Mouse (Mus musculus): ENCODE measurements around the gene Cdc7. TPM values are rescaled to one million over a fixed set of nuclear protein-coding genes. Genes with fewer than 3 reads are reported as not detected.

Gene Cdc7
- polyA plus RNA-seq, 1 experiment from 2014 or later: 49.3 TPM

DNA sequence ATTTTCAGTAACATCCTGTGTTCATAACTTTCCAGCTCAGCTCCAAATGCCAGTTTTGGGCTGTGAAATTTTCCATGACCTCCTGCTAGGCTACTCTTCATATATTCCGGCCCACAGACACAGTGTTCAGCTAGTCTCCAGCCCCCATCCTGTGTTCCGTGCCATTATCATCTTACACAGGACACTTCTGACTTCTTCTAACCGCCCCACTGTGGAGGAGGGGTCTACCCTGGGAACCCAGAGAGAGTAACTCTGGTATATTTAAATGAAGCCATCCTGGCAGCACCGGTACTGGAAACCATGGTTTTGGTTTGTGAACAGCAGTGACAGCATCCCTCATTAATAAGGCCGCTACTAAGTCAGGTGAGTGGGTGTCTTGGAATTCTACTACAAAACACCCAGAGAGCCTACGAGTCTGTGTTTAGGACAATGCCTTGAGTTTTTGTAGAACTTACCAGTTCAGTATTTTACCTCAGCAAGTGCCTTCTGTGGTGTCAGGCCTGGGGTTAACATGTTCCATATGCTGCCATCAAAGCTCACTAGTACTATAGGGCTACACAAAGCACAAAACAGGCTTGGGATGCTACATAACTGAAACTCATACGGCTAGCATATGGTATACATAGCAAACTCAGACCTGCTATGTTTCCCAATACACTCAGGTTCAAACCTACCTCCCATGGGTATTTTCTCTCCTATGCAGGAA lies 32.6 kb downstream of the Cdc7 start:
- no peak overlapping the region for H3K4me3 ChIP-seq
- H3K27ac ChIP-seq: no peak overlapping the region
- peaks cover 2% of the 10 kb centered on the region; the same call in 1 of the 2 replicates for H3K4me1 ChIP-seq
- WGBS: 80% methylated on average over 7 of the region's 7 CpGs
- H3K4me2 ChIP-seq: no peak overlapping the region
- no peaks in the 10 kb centered on the region for H3K36me3 ChIP-seq (replicated peaks)
- H3K9ac ChIP-seq: no peak overlapping the region
- no peaks in the 10 kb centered on the region for H3K27me3 ChIP-seq (replicated peaks)
- no peaks in the 10 kb centered on the region for H3K9me3 ChIP-seq
- ATAC-seq (replicated peaks): no peak

DNA sequence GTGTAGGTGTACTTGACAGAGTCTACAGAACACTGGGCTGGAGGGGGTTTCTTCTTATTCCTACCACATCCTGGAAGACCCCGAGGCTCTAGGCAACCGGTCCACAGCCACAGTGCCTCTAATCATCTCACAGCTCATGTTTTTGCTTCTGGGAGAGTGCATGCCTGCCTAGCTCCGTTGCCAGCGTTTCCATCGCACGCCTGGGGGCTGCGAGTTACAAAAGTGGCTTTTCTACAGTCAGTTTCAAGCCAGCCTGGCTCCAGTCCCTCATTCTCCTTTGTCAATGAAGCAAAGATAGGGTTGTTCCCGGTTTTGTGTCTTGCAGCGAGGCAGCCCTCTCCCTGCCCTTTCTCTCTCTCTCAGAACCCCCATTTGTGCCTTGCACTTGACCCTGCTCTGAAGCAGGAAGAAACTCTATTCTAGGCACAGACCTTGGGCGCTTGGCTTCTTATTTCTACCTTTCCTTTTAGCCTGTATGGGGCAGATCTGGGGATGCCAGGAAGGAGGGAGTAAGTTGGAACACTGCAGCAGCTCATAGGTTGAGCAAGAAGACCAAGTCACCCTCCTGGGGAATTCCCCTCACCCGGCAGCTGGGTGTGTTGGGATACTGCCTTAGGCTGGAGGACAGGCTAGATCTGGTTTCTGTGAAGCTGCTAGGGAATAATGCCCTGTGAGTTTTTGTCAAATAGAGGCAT lies 37.4 kb downstream of the Cdc7 start:
- ATAC-seq (replicated peaks): peak; percentile 24; the same call in 1 of the 2 replicates
- H3K27ac ChIP-seq: no peak overlapping the region
- H3K4me2 ChIP-seq: no peak overlapping the region
- no peaks in the 10 kb centered on the region for H3K4me1 ChIP-seq
- H3K9me3 ChIP-seq: no peaks in the 10 kb centered on the region
- H3K36me3 ChIP-seq (replicated peaks): no peaks in the 10 kb centered on the region
- 42% methylated on average over 11 of the region's 11 CpGs for WGBS
- H3K27me3 ChIP-seq (replicated peaks): no peaks in the 10 kb centered on the region
- H3K9ac ChIP-seq: no peak overlapping the region
- no peak overlapping the region for H3K4me3 ChIP-seq

DNA sequence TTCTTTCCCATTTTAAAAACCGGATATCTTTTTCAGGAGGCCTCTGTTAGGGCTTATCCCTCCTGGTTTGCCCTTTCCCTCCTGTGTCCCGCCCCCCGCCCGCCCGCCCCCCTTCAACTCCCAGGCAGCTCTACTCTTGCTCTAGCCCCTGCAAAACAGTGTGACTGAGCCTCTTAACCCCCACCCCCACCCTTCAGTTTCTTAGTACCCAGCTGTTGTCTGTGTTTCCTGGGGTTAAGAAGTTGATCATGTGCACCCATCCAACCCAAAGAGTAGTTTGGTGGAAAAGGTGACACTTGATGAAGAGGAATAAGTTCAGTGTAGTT lies 37.9 kb downstream of the Cdc7 start:
- Histone ChIP-seq H3K27ac (no peak overlapping the region), H3K4me1 (no peaks in the 10 kb centered on the region), H3K4me3 (no peak overlapping the region), H3K36me3 (replicated peaks) (no peaks in the 10 kb centered on the region), H3K9ac (no peak overlapping the region), H3K27me3 (replicated peaks) (no peaks in the 10 kb centered on the region), H3K9me3 (no peaks in the 10 kb centered on the region), H3K4me2 (no peak overlapping the region)
- ATAC-seq (replicated peaks): no peak
- WGBS: 29% methylated on average over 5 of the region's 5 CpGs

DNA sequence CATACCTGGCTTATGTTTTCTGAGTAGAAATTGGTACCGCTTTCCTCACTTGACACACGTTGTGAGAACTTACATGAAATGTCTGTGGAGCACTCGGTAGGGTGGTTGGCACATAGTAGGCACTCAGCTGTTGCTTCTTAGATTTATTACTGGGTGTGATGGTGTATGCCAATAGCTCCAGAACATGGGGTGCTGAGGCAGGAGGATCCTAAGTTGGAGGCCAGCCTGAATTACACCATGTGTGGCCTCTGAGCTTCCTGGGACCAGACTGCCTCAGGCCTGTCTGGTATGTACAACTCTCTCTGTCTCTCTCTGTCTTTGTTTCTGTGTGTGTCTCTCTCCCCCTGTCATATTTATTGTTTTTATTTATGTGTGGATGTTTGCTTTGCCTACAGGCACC lies 45.6 kb downstream of the Cdc7 start:
- no peaks in the 10 kb centered on the region for H3K36me3 ChIP-seq (replicated peaks)
- H3K9me3 ChIP-seq: no peaks in the 10 kb centered on the region
- no peaks in the 10 kb centered on the region for H3K27me3 ChIP-seq (replicated peaks)
- no peak overlapping the region for H3K27ac ChIP-seq
- WGBS: 99% methylated on average over 3 of the region's 3 CpGs
- H3K4me1 ChIP-seq: no peaks in the 10 kb centered on the region
- H3K4me3 ChIP-seq: no peak overlapping the region
- H3K9ac ChIP-seq: no peak overlapping the region
- ATAC-seq (replicated peaks): no peak
- H3K4me2 ChIP-seq: no peak overlapping the region

DNA sequence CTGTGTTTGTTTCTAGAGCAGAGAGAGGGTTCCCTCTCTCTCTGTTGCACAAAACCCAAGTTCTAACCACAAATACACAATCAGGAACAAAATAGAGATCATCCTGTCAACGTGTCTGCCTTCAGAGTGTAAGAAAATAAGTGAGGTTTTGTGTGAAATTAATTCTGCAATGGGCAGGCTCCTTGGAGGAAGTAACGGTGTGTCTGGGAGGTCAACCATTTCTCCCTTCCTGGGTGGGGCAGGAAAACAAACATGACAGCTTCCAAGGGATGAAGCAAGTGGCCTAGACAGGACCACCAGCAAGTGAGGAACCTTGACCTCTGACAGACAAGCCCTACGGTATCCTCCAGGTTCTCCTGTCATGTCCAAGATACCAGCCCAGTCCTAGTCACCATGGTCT lies 46.2 kb downstream of the Cdc7 start:
- ATAC-seq (replicated peaks): no peak
- Histone ChIP-seq H3K36me3 (replicated peaks) (no peaks in the 10 kb centered on the region), H3K9ac (no peak overlapping the region), H3K4me1 (0 out of 2 replicates have a peak, but pooled peaks cover 2% of the 10 kb centered on the region), H3K9me3 (no peaks in the 10 kb centered on the region), H3K27ac (no peak overlapping the region), H3K4me3 (no peak overlapping the region), H3K4me2 (no peak overlapping the region), H3K27me3 (replicated peaks) (no peaks in the 10 kb centered on the region)
- WGBS: 82% methylated on average over 3 of the region's 3 CpGs

DNA sequence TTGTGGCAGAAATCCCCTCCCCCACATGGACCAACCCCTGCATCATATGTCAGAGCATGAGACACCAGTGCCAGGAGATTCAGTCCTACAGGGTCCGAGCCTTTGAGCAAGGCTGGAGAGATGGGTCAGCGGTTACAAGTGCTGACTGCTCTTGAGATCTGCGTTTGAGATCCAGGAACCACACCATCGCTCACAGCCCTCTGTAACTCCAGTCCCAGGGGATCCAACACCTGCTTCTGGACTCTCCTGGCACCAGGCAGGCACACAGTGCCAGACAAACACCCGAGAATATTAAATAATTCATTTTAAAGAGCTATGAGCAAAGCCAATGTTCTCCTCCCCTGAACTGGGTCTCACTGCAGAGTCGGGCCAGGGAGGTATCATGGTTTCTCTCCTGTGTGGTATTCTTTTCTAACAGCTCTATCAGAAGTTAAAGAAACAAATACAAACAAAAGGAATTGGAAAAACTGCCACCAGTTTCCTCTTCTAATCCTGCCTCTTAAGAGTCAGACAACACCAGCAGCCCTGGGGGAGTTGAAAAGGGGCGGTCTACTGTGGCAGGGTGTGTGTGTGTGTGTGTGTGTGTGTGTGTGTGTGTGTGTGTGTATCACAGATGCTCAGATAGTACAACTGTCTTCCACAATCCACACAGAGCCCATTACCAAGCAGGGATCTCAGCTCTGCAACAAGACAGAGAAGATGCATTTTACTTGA lies 47.4 kb downstream of the Cdc7 start:
- H3K27ac ChIP-seq: no peak overlapping the region
- no peaks in the 10 kb centered on the region for H3K9me3 ChIP-seq
- no peak overlapping the region for H3K4me3 ChIP-seq
- H3K4me2 ChIP-seq: no peak overlapping the region
- peaks cover 6% of the 10 kb centered on the region; the same call in 1 of the 2 replicates for H3K4me1 ChIP-seq
- no peaks in the 10 kb centered on the region for H3K36me3 ChIP-seq (replicated peaks)
- ATAC-seq (replicated peaks): no peak
- H3K27me3 ChIP-seq (replicated peaks): no peaks in the 10 kb centered on the region
- WGBS: 50% methylated on average over 7 of the region's 7 CpGs
- no peak overlapping the region for H3K9ac ChIP-seq

DNA sequence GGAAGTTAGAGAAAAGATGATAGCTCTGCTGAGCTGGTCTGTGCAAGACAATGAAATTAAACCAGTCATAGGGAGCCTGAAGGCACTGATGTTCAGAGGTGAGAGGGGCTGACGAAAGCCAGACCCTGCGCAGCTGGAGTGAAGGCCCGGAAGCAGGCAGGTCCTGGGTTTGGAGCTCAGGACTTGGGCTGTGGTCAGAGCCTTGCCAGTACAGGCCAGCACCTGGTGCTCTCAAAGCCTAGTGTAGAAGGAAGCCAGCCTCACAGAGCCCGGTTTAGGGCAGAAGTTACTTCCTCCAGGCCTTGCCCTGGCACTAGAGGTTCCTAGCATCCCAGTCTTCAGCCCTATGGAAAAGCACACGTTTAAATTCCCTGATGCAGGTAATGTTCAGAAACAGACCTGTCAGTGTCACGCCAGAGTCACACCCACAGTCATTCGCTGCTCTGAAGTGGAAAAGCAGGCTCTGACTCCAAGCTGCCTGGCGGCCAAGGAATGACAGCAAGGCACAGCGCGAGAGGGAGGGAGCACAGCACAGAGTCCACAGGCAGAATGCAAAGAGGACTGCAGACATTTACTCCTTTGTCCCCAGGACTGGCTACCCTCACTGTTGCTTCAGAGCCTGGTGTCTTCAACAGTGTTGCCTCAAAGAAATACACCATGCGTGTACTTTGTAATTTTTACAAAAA lies 48.1 kb downstream of the Cdc7 start:
- Histone ChIP-seq H3K4me3 (no peak overlapping the region), H3K27ac (no peak overlapping the region), H3K36me3 (replicated peaks) (no peaks in the 10 kb centered on the region), H3K4me1 (peaks cover 6% of the 10 kb centered on the region; the same call in 1 of the 2 replicates), H3K9me3 (no peaks in the 10 kb centered on the region), H3K4me2 (no peak overlapping the region), H3K9ac (no peak overlapping the region), H3K27me3 (replicated peaks) (no peaks in the 10 kb centered on the region)
- no peak for ATAC-seq (replicated peaks)
- WGBS: 53% methylated on average over 11 of the region's 11 CpGs

DNA sequence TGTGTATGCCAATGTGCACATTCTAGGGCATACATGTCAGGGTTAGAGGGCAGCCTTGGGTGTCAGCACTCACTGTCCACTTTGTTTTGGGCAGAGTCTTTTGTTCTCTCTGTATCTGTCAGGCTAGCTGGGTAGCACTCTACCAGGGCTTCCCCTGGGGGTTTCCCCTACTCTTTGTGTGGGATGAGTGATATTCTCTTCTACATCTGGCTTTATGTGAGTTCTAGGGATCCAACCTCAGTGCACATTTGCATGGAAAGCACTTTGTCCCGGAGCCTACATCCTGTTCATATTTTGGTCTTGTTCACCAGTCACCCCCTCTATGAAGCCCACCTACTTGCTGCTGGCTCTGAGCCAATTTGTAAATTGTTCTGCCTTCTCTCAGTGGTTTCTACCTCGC lies 49.3 kb downstream of the Cdc7 start:
- 73% methylated on average over 2 of the region's 2 CpGs for WGBS
- H3K27me3 ChIP-seq (replicated peaks): no peaks in the 10 kb centered on the region
- no peak for ATAC-seq (replicated peaks)
- H3K4me2 ChIP-seq: no peak overlapping the region
- H3K4me1 ChIP-seq: peaks cover 6% of the 10 kb centered on the region; the same call in 1 of the 2 replicates
- H3K27ac ChIP-seq: no peak overlapping the region
- H3K9me3 ChIP-seq: no peaks in the 10 kb centered on the region
- H3K4me3 ChIP-seq: no peak overlapping the region
- H3K9ac ChIP-seq: no peak overlapping the region
- no peaks in the 10 kb centered on the region for H3K36me3 ChIP-seq (replicated peaks)

DNA sequence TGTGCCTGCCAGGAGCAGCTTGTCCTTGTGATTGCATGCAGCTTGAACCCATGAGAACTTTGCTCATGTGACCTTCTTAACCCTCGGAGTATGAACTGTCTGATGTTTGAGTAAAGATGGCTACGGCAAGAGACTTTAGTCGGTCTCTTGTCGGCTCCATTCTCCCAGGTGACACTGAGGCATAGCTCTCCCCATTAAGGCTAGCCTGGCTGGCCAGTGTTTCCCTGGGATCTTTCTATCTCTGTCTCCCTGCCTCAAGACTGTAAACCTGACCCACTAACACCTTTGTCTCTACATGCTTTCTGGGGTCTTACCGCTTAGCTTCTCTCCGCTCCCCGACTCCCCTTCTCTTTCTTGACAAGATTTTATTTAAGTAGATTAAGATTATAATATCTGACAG lies 50.0 kb downstream of the Cdc7 start:
- Histone ChIP-seq H3K36me3 (replicated peaks) (no peaks in the 10 kb centered on the region), H3K4me1 (peaks cover 6% of the 10 kb centered on the region; the same call in 1 of the 2 replicates), H3K27me3 (replicated peaks) (no peaks in the 10 kb centered on the region), H3K4me2 (no peak overlapping the region), H3K9me3 (no peaks in the 10 kb centered on the region), H3K4me3 (no peak overlapping the region), H3K27ac (no peak overlapping the region), H3K9ac (no peak overlapping the region)
- no peak for ATAC-seq (replicated peaks)
- WGBS: 87% methylated on average over 7 of the region's 7 CpGs

DNA sequence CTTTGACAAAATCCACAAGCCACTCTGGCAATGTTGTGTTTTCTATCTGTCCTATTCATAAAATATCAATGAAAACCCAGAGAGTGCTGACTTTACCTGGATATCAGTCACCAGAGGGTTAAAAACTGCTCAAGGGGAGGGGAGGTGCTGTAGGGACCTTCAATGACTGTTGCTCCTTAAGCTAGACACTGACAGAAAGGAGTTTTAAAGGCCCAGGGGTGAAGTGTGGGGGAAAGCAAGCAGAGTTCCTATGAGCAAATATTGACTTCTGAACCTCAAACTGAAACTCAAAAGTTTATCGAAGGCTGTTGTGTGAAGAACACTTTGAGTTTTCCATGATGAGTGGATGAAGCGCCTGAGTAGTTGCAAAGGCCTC lies 50.9 kb downstream of the Cdc7 start:
- no peak overlapping the region for H3K4me3 ChIP-seq
- no peak overlapping the region for H3K4me2 ChIP-seq
- no peaks in the 10 kb centered on the region for H3K9me3 ChIP-seq
- peaks cover 6% of the 10 kb centered on the region; the same call in 1 of the 2 replicates for H3K4me1 ChIP-seq
- no peak overlapping the region for H3K27ac ChIP-seq
- no peaks in the 10 kb centered on the region for H3K36me3 ChIP-seq (replicated peaks)
- no peak for ATAC-seq (replicated peaks)
- WGBS: 62% methylated on average over 2 of the region's 2 CpGs
- no peak overlapping the region for H3K9ac ChIP-seq
- no peaks in the 10 kb centered on the region for H3K27me3 ChIP-seq (replicated peaks)

DNA sequence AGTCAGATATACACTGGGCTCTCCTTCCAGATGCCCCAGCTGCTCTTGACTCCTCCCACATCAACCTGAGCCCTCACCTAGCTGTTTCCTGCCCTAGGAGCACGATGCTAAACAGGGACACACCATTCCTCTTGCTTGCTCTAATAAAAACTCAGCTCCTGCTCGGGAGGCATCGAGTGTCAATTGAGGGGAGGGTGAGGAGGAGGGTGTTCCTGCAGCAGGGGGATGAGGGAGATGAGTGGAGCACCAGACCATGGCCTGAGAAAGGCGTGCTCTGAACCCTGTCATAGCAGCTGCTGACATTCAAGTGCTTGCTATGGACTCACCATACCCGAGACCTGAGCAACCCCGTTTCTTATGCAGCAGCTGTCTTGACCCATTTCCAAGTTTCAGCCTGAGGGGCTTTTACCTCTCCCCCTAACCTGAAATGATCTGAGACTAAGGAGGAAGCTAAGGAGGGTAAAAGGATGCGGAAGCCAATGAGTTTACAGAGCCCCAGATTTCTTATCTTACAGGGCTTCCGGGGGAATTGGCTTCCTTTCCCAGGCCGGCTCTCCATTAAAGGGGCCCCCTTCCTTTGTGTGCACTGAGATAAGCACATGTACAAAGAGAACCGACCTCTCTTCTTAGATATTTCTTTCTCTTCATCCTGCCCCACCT lies 51.4 kb downstream of the Cdc7 start:
- WGBS: 27% methylated on average over 10 of the region's 10 CpGs
- H3K9me3 ChIP-seq: no peaks in the 10 kb centered on the region
- H3K4me1 ChIP-seq: peaks cover 6% of the 10 kb centered on the region; the same call in 1 of the 2 replicates
- no peaks in the 10 kb centered on the region for H3K27me3 ChIP-seq (replicated peaks)
- H3K4me2 ChIP-seq: no peak overlapping the region
- no peak overlapping the region for H3K9ac ChIP-seq
- ATAC-seq (replicated peaks): no peak
- H3K4me3 ChIP-seq: no peak overlapping the region
- H3K27ac ChIP-seq: no peak overlapping the region
- no peaks in the 10 kb centered on the region for H3K36me3 ChIP-seq (replicated peaks)

DNA sequence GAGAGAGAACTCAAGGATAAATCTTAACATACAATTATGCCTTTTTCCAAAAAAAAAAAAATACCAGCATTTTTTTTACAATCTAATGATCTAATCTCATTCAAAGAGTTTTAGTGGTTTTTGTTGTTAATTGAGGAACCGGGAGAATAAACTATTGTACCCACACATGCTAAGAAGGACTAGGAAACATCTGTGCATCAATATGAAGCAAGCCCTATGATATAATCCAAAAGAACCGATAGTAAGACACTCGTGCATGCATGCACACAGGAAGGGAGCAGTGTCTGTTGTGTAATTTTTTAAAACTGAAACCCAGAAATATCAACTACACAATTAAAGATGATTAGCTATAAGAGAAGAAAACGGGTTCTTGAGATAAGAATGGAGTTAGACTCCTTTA lies 52.4 kb downstream of the Cdc7 start:
- ATAC-seq (replicated peaks): no peak
- H3K27me3 ChIP-seq (replicated peaks): no peaks in the 10 kb centered on the region
- H3K36me3 ChIP-seq (replicated peaks): no peaks in the 10 kb centered on the region
- H3K27ac ChIP-seq: no peak overlapping the region
- H3K4me1 ChIP-seq: peaks cover 6% of the 10 kb centered on the region; the same call in 1 of the 2 replicates
- no peaks in the 10 kb centered on the region for H3K9me3 ChIP-seq
- no peak overlapping the region for H3K4me2 ChIP-seq
- no peak overlapping the region for H3K4me3 ChIP-seq
- no peak overlapping the region for H3K9ac ChIP-seq
- WGBS: 77% methylated on average over 4 of the region's 4 CpGs

Data from midbrain, embryonic 15.5 days (tissue).